Mouse (Mus musculus) neural tube, embryonic 12.5 days (tissue): Measurements from ENCODE around the gene Ryr2. TPM values are rescaled to one million over a fixed set of nuclear protein-coding genes. Genes with fewer than 3 reads are reported as not detected.

Experiments
- ATAC-seq: fragments of 200-750 bp; cut with Nextera tagmentation; 2 replicates; pipeline ENCODE4 v1.8.0; 2017; ENCODE audit warnings: low read depth, mild to moderate bottlenecking, moderate TSS enrichment, moderate library complexity; ENCODE audit not compliant: low FRiP score
- H3K27ac ChIP-seq: fragments of 300-500 bp; sonication (generic); 2 replicates; pipeline ENCODE4 v1.5.1; 2016
- H3K27me3 ChIP-seq: fragments of 300-500 bp; sonication (generic); replicated peaks from 2 replicates; pipeline ENCODE4 v1.6.1; 2016; ENCODE audit warnings: mild to moderate bottlenecking
- H3K36me3 ChIP-seq: fragments of 300-500 bp; sonication (generic); 2 replicates; pipeline ENCODE4 v1.6.1; 2016; ENCODE audit warnings: mild to moderate bottlenecking
- H3K4me1 ChIP-seq: fragments of 300-500 bp; sonication (generic); 2 replicates; pipeline ENCODE4 v1.6.1; 2016
- H3K4me2 ChIP-seq: fragments of 300-500 bp; sonication (generic); replicated peaks from 2 replicates; pipeline ENCODE4 v1.6.1; 2016; ENCODE audit warnings: mild to moderate bottlenecking
- H3K4me3 ChIP-seq: fragments of 300-500 bp; sonication (generic); 2 replicates; pipeline ENCODE4 v1.5.1; 2016
- H3K9ac ChIP-seq: fragments of 300-500 bp; sonication (generic); 2 replicates; pipeline ENCODE4 v1.6.1; 2016; ENCODE audit warnings: mild to moderate bottlenecking
- H3K9me3 ChIP-seq: fragments of 300-500 bp; sonication (generic); 2 replicates; pipeline ENCODE4 v1.6.1; 2016; ENCODE audit warnings: mild to moderate bottlenecking
- WGBS: fragments of 180-500 bp; shearing (Covaris S2); methylation state at CpG from one replicate; pipeline ENCODE4 v1.1.7; 2016; 5-methylcytosine and 5-hydroxymethylcytosine counted together
- polyA plus RNA-seq: library from polyadenylated mRNA; unstranded; fragments of >200 nt; fragmentation: Nextera tagmentation; extraction: Ambion mirVana; gene quantifications from 2 replicates; pipeline ENCODE4 v1.2.1, GENCODE M21; 2016

Ryr2 gene
- polyA plus RNA-seq, 1 experiment from 2014 or later, result 1.2 TPM

GRCm38 (mm10) chr13:12018046-12018445 is 88.7 kb downstream of the Ryr2 start:
- Histone ChIP-seq H3K9ac (no peak overlapping the region), H3K4me3 (no peak overlapping the region), H3K27ac (no peak overlapping the region), H3K36me3 (no peaks in the 10 kb centered on the region), H3K4me1 (no peaks in the 10 kb centered on the region), H3K4me2 (no peak overlapping the region), H3K9me3 (no peaks in the 10 kb centered on the region), H3K27me3 (no peaks in the 10 kb centered on the region)
- 0 out of 2 replicates have a peak, but pooled peaks have one; percentile 44 for ATAC-seq
- 73% methylated on average over 9 of the region's 9 CpGs for WGBS

- H3K9me3 ChIP-seq, result no peaks in the 10 kb centered on the region
- 83% methylated on average over 8 of the region's 8 CpGs for whole genome bisulfite sequencing
- H3K4me2 ChIP-seq, result no peak overlapping the region
- H3K36me3 ChIP-seq, result no peaks in the 10 kb centered on the region
- H3K4me3 ChIP-seq, result no peak overlapping the region
- no peaks in the 10 kb centered on the region for H3K27me3 ChIP-seq
- no peak overlapping the region for H3K27ac ChIP-seq
- no peak overlapping the region for H3K9ac ChIP-seq
- no peaks in the 10 kb centered on the region for H3K4me1 ChIP-seq
- no peak for ATAC-seq
Observed at GRCm38 (mm10) chr13:12013986-12014385, 92.8 kb downstream of the Ryr2 start.

GRCm38 (mm10) chr13:12008995-12009689 is 97.6 kb downstream of the Ryr2 start:
- Histone ChIP-seq H3K9me3 (no peaks in the 10 kb centered on the region), H3K9ac (no peak overlapping the region), H3K27ac (no peak overlapping the region), H3K27me3 (no peaks in the 10 kb centered on the region), H3K4me3 (no peak overlapping the region), H3K36me3 (no peaks in the 10 kb centered on the region), H3K4me1 (no peaks in the 10 kb centered on the region), H3K4me2 (no peak overlapping the region)
- no peak for ATAC-seq
- WGBS, result 79% methylated on average over 6 of the region's 6 CpGs

- H3K9me3 ChIP-seq, result no peaks in the 10 kb centered on the region
- WGBS, result 68% methylated on average over 2 of the region's 2 CpGs
Observed at GRCm38 (mm10) chr13:12007579-12007978, 99.2 kb downstream of the Ryr2 start.

GRCm38 (mm10) chr13:12001891-12002294 is 104.9 kb downstream of the Ryr2 start:
- Histone ChIP-seq H3K27me3 (no peaks in the 10 kb centered on the region), H3K36me3 (no peaks in the 10 kb centered on the region), H3K27ac (no peak overlapping the region), H3K4me3 (no peak overlapping the region), H3K9me3 (no peaks in the 10 kb centered on the region), H3K4me2 (no peak overlapping the region), H3K9ac (no peak overlapping the region), H3K4me1 (no peaks in the 10 kb centered on the region)
- no peak for ATAC-seq
- 49% methylated on average over 3 of the region's 3 CpGs for WGBS

More at GRCm38 (mm10) chr13:12007579-12007978, 99.2 kb downstream of the Ryr2 start:
- Histone ChIP-seq H3K27ac (no peak overlapping the region), H3K9ac (no peak overlapping the region), H3K36me3 (no peaks in the 10 kb centered on the region), H3K27me3 (no peaks in the 10 kb centered on the region), H3K4me1 (no peaks in the 10 kb centered on the region), H3K4me2 (no peak overlapping the region), H3K4me3 (no peak overlapping the region)
- ATAC-seq, result no peak

- 76% methylated on average over 4 of the region's 4 CpGs for WGBS
Observed at GRCm38 (mm10) chr13:11999851-12000250, 106.9 kb downstream of the Ryr2 start.

GRCm38 (mm10) chr13:11997366-11997765 is 109.4 kb downstream of the Ryr2 start:
- no peaks in the 10 kb centered on the region for H3K9me3 ChIP-seq
- H3K9ac ChIP-seq, result no peak overlapping the region
- no peak overlapping the region for H3K27ac ChIP-seq
- H3K4me1 ChIP-seq, result no peaks in the 10 kb centered on the region
- no peak overlapping the region for H3K4me3 ChIP-seq
- H3K4me2 ChIP-seq, result no peak overlapping the region
- H3K27me3 ChIP-seq, result no peaks in the 10 kb centered on the region
- no peak for ATAC-seq
- no peaks in the 10 kb centered on the region for H3K36me3 ChIP-seq
- 76% methylated on average over 2 of the region's 2 CpGs for WGBS

More at GRCm38 (mm10) chr13:11999851-12000250, 106.9 kb downstream of the Ryr2 start:
- no peak overlapping the region for H3K4me3 ChIP-seq
- ATAC-seq, result no peak
- no peak overlapping the region for H3K9ac ChIP-seq
- no peaks in the 10 kb centered on the region for H3K4me1 ChIP-seq
- H3K27me3 ChIP-seq, result no peaks in the 10 kb centered on the region
- H3K9me3 ChIP-seq, result no peaks in the 10 kb centered on the region
- no peaks in the 10 kb centered on the region for H3K36me3 ChIP-seq
- no peak overlapping the region for H3K4me2 ChIP-seq
- no peak overlapping the region for H3K27ac ChIP-seq

- Histone ChIP-seq H3K9me3 (no peaks in the 10 kb centered on the region), H3K4me3 (no peak overlapping the region), H3K27ac (no peak overlapping the region), H3K9ac (no peak overlapping the region), H3K36me3 (no peaks in the 10 kb centered on the region), H3K27me3 (no peaks in the 10 kb centered on the region), H3K4me1 (no peaks in the 10 kb centered on the region), H3K4me2 (no peak overlapping the region)
- ATAC-seq, result no peak
- 80% methylated on average over 4 of the region's 4 CpGs for WGBS
Observed at GRCm38 (mm10) chr13:11987556-11987955, 119.2 kb downstream of the Ryr2 start.

GRCm38 (mm10) chr13:11985056-11985455 is 121.7 kb downstream of the Ryr2 start:
- H3K4me1 ChIP-seq, result no peaks in the 10 kb centered on the region
- no peaks in the 10 kb centered on the region for H3K27me3 ChIP-seq
- no peaks in the 10 kb centered on the region for H3K9me3 ChIP-seq
- H3K4me3 ChIP-seq, result no peak overlapping the region
- 91% methylated on average over 3 of the region's 3 CpGs for WGBS
- H3K9ac ChIP-seq, result no peak overlapping the region
- no peak overlapping the region for H3K27ac ChIP-seq
- no peak for ATAC-seq
- H3K4me2 ChIP-seq, result no peak overlapping the region
- H3K36me3 ChIP-seq, result no peaks in the 10 kb centered on the region

- Histone ChIP-seq H3K9me3 (no peaks in the 10 kb centered on the region), H3K4me1 (no peaks in the 10 kb centered on the region), H3K27ac (no peak overlapping the region), H3K4me3 (no peak overlapping the region), H3K27me3 (no peaks in the 10 kb centered on the region), H3K9ac (no peak overlapping the region), H3K36me3 (no peaks in the 10 kb centered on the region), H3K4me2 (no peak overlapping the region)
- no peak for ATAC-seq
Observed at GRCm38 (mm10) chr13:11978997-11979396, 127.7 kb downstream of the Ryr2 start.

GRCm38 (mm10) chr13:11978359-11978758 is 128.4 kb downstream of the Ryr2 start:
- Histone ChIP-seq H3K9me3 (no peaks in the 10 kb centered on the region), H3K36me3 (no peaks in the 10 kb centered on the region), H3K9ac (no peak overlapping the region), H3K27ac (no peak overlapping the region), H3K4me1 (no peaks in the 10 kb centered on the region), H3K27me3 (no peaks in the 10 kb centered on the region), H3K4me2 (no peak overlapping the region), H3K4me3 (no peak overlapping the region)
- ATAC-seq, result no peak
- 90% methylated on average over 2 of the region's 2 CpGs for WGBS

- 88% methylated on average over 4 of the region's 4 CpGs for WGBS
- Histone ChIP-seq H3K4me3 (no peak overlapping the region), H3K36me3 (no peaks in the 10 kb centered on the region), H3K9me3 (no peaks in the 10 kb centered on the region), H3K27me3 (no peaks in the 10 kb centered on the region), H3K9ac (no peak overlapping the region), H3K4me1 (no peaks in the 10 kb centered on the region), H3K4me2 (no peak overlapping the region), H3K27ac (no peak overlapping the region)
- no peak for ATAC-seq
Observed at GRCm38 (mm10) chr13:11977606-11978005, 129.1 kb downstream of the Ryr2 start.

GRCm38 (mm10) chr13:11964391-11964790 is 142.4 kb downstream of the Ryr2 start:
- no peaks in the 10 kb centered on the region for H3K9me3 ChIP-seq
- no peaks in the 10 kb centered on the region for H3K36me3 ChIP-seq
- no peak for ATAC-seq
- H3K27ac ChIP-seq, result no peak overlapping the region
- H3K4me2 ChIP-seq, result no peak overlapping the region
- no peak overlapping the region for H3K4me3 ChIP-seq
- no peaks in the 10 kb centered on the region for H3K4me1 ChIP-seq
- H3K27me3 ChIP-seq, result no peaks in the 10 kb centered on the region
- no peak overlapping the region for H3K9ac ChIP-seq
